Mouse (Mus musculus) ES-E14 (cell line): Measurements from ENCODE around the gene Med20.

ENCODE experiments used
- MAFK ChIP-seq: IDR thresholded peaks from 2 replicates; pipeline ENCODE4 v1.6.1; 2014; ENCODE audit warnings: mild to moderate bottlenecking, low read depth, low read length, inconsistent platforms; ENCODE audit not compliant: insufficient read depth
- ZC3H11A ChIP-seq: IDR thresholded peaks from 2 replicates; pipeline ENCODE4 v1.6.1; 2012; ENCODE audit warnings: low read depth, mild to moderate bottlenecking, inconsistent platforms, low read length, borderline replicate concordance
- ZNF384 ChIP-seq: IDR thresholded peaks from 2 replicates; pipeline ENCODE4 v1.6.1; 2012; ENCODE audit warnings: low read depth, low read length, inconsistent platforms

- TF ChIP-seq ZC3H11A (no peak), ZNF384 (0 out of 2 replicates have a peak, but pooled peaks have one; percentile 52), MAFK (no peak)
Measured at GRCm38 (mm10) chr17:47657901-47658300, 46.5 kb downstream of the Med20 start.
